Mouse (Mus musculus) spleen, embryonic (tissue): Measurements from ENCODE around the gene Ankrd55.

Source experiments
- CTCF ChIA-PET: fragments of 350-600 bp; sonication (Branson Sonifier 250); formaldehyde crosslinking; loops from one replicate; lab custom pipeline; 2022; lab: Charles Lee

Gene Ankrd55

DNA sequence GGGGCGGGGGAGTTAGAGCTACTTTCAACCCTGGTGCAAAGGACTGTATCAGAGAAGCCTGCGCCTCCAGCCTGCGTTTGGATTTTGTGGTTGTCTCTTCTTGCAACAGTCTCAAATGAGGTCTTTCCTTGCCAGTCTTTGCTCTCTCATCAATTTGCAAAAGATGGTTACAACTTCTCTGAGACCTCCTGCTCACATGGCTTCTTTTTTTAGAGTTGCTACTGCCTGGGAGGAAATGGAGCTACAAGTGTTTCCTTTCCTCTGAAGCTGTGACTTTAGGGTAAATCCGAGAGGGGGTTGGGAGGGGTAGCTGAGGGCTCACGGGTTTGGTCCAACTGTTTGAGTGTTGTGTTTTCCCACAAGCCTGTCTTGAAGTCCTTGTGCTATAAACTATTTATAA is 145.0 kb downstream of the Ankrd55 start:
- CTCF ChIA-PET: no interaction called here
